Mouse (Mus musculus): ENCODE results near the gene Isca2.

DNA sequence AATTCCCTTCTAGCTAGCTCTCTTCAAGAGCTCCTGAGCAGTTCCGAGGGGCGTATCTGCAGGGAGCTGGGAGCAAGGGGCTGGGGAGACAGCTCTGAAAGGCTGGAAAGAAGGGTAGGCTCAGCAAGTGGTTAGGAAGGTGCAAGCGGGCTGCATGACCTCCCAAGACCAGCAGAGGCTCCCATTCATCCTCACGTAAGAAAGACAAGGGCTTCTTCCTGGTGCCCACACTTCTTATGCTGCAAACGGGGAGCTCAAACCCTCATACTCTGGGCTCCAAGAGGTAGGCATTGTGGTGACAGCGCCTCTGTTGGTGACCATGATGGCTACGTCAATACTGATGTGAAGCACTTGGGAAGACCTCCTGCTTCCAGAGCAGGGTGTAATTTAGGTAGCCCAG is 40.7 kb downstream of the Isca2 start:
- TF ChIP-seq CTCF (IDR thresholded peaks at IDR 0.05; ENCODE audit: low read depth) (peak; percentile 29), EP300 (IDR thresholded peaks at IDR 0.05; ENCODE audit: low read depth) (no peak)

Data from heart, postnatal 0 days (tissue).